Mouse (Mus musculus): ENCODE measurements around the gene Fgfbp3. TPM values are rescaled to one million over a fixed set of nuclear protein-coding genes. Genes with fewer than 3 reads are reported as not detected.
A peak's percentile ranks its signal among the peaks of the same experiment; 100 is the strongest.
"Not testable (repeated sequence)": the region's sequence is repeated elsewhere in the genome, so short reads cannot be mapped to it uniquely, and the experiment has no call there.

Gene Fgfbp3
- polyA plus RNA-seq, 1 experiment from 2014 or later, result 7.6 TPM

- no peak for ATAC-seq
- peaks cover 32% of the 10 kb centered on the region; the same call in 1 of the 2 replicates for H3K36me3 ChIP-seq (ENCODE audit: insufficient read depth, low read length)
These were observed 33.1 kb downstream of the Fgfbp3 start for GRCm38 (mm10) chr19:36886316-36886715.

GRCm38 (mm10) chr19:36883119-36883518, 36.3 kb downstream of the Fgfbp3 start:
- ATAC-seq (no peak), DNase-seq (ENCODE audit: low spot score) (no peak)
- H3K4me1 ChIP-seq (ENCODE audit: insufficient read depth, low read depth, low read length), result no peaks in the 10 kb centered on the region
- peaks cover 44% of the 10 kb centered on the region; the same call in 1 of the 2 replicates for H3K36me3 ChIP-seq (ENCODE audit: insufficient read depth, low read length)
- H3K27ac ChIP-seq (ENCODE audit: low read length), result no peak overlapping the region
- H3K4me2 ChIP-seq (replicated peaks; ENCODE audit: low read depth, low read length), result no peak overlapping the region
- H3K9me3 ChIP-seq (ENCODE audit: low read length), result no peaks in the 10 kb centered on the region
- no peaks in the 10 kb centered on the region for H3K27me3 ChIP-seq (replicated peaks; ENCODE audit: insufficient read depth, low read length)
- no peak overlapping the region for H3K9ac ChIP-seq (replicated peaks; ENCODE audit: low read depth)
- H3K4me3 ChIP-seq (ENCODE audit: low read depth, low read length), result no peak overlapping the region
- TF ChIP-seq EP300 (IDR thresholded peaks at IDR 0.05) (no peak), CTCF (IDR thresholded peaks at IDR 0.05) (peak; percentile 57)
- WGBS, result 81% methylated on average over 6 of the region's 6 CpGs

More at GRCm38 (mm10) chr19:36886316-36886715, 33.1 kb downstream of the Fgfbp3 start:
- DNase-seq (ENCODE audit: low spot score), result no peak
- no peaks in the 10 kb centered on the region for H3K27me3 ChIP-seq (replicated peaks; ENCODE audit: insufficient read depth, low read length)
- no peak overlapping the region for H3K9ac ChIP-seq (replicated peaks; ENCODE audit: low read depth)
- no peaks in the 10 kb centered on the region for H3K9me3 ChIP-seq (ENCODE audit: low read length)
- no peak overlapping the region for H3K4me2 ChIP-seq (replicated peaks; ENCODE audit: low read depth, low read length)
- H3K4me3 ChIP-seq (ENCODE audit: low read depth, low read length), result no peak overlapping the region
- WGBS, result 86% methylated on average over 2 of the region's 2 CpGs
- peak; percentile 56 for TF ChIP-seq CTCF (IDR thresholded peaks at IDR 0.05)
- no peak for TF ChIP-seq EP300 (IDR thresholded peaks at IDR 0.05)
- no peaks in the 10 kb centered on the region for H3K4me1 ChIP-seq (ENCODE audit: insufficient read depth, low read depth, low read length)
- H3K27ac ChIP-seq (ENCODE audit: low read length), result no peak overlapping the region

- TF ChIP-seq CTCF (IDR thresholded peaks at IDR 0.05), result no peak
- TF ChIP-seq EP300 (IDR thresholded peaks at IDR 0.05), result no peak
- Histone ChIP-seq H3K4me2 (replicated peaks; ENCODE audit: low read depth, low read length) (no peak overlapping the region), H3K9ac (replicated peaks; ENCODE audit: low read depth) (no peak overlapping the region), H3K27me3 (replicated peaks; ENCODE audit: insufficient read depth, low read length) (no peaks in the 10 kb centered on the region), H3K27ac (ENCODE audit: low read length) (no peak overlapping the region), H3K36me3 (ENCODE audit: insufficient read depth, low read length) (peaks cover 52% of the 10 kb centered on the region), H3K4me1 (ENCODE audit: insufficient read depth, low read depth, low read length) (no peaks in the 10 kb centered on the region), H3K4me3 (ENCODE audit: low read depth, low read length) (no peak overlapping the region), H3K9me3 (ENCODE audit: low read length) (no peaks in the 10 kb centered on the region)
- DNase-seq (ENCODE audit: low spot score) (peak; percentile 19), ATAC-seq (no peak)
- 76% methylated on average over 11 of the region's 11 CpGs for WGBS
These were observed 40.5 kb downstream of the Fgfbp3 start for GRCm38 (mm10) chr19:36878743-36879495.

- H3K9me3 ChIP-seq (ENCODE audit: low read length), result no peaks in the 10 kb centered on the region
- no peak overlapping the region for H3K27ac ChIP-seq (ENCODE audit: low read length)
- no peak for DNase-seq (ENCODE audit: low spot score)
- H3K4me1 ChIP-seq (ENCODE audit: insufficient read depth, low read depth, low read length), result no peaks in the 10 kb centered on the region
- ATAC-seq, result no peak
- H3K4me3 ChIP-seq (ENCODE audit: low read depth, low read length), result no peak overlapping the region
- H3K27me3 ChIP-seq (replicated peaks; ENCODE audit: insufficient read depth, low read length), result no peaks in the 10 kb centered on the region
- TF ChIP-seq EP300 (IDR thresholded peaks at IDR 0.05), result no peak
- TF ChIP-seq CTCF (IDR thresholded peaks at IDR 0.05), result no peak
- peaks cover 63% of the 10 kb centered on the region for H3K36me3 ChIP-seq (ENCODE audit: insufficient read depth, low read length)
- H3K9ac ChIP-seq (replicated peaks; ENCODE audit: low read depth), result no peak overlapping the region
- no peak overlapping the region for H3K4me2 ChIP-seq (replicated peaks; ENCODE audit: low read depth, low read length)
These were observed 42.1 kb downstream of the Fgfbp3 start for GRCm38 (mm10) chr19:36877329-36877728.

GRCm38 (mm10) chr19:36874651-36875050, 44.8 kb downstream of the Fgfbp3 start:
- Histone ChIP-seq H3K4me1 (ENCODE audit: insufficient read depth, low read depth, low read length) (no peaks in the 10 kb centered on the region), H3K9me3 (ENCODE audit: low read length) (no peaks in the 10 kb centered on the region), H3K27me3 (replicated peaks; ENCODE audit: insufficient read depth, low read length) (no peaks in the 10 kb centered on the region), H3K4me3 (ENCODE audit: low read depth, low read length) (no peak overlapping the region), H3K27ac (ENCODE audit: low read length) (no peak overlapping the region), H3K4me2 (replicated peaks; ENCODE audit: low read depth, low read length) (no peak overlapping the region), H3K36me3 (ENCODE audit: insufficient read depth, low read length) (peaks cover 65% of the 10 kb centered on the region), H3K9ac (replicated peaks; ENCODE audit: low read depth) (no peak overlapping the region)
- TF ChIP-seq CTCF (IDR thresholded peaks at IDR 0.05) (no peak), EP300 (IDR thresholded peaks at IDR 0.05) (no peak)
- WGBS, result 78% methylated on average over 2 of the region's 2 CpGs
- DNase-seq (ENCODE audit: low spot score) (no peak), ATAC-seq (no peak)

GRCm38 (mm10) chr19:36868675-36869074, 50.7 kb downstream of the Fgfbp3 start:
- H3K27ac ChIP-seq (ENCODE audit: low read length); H3K9ac ChIP-seq (replicated peaks; ENCODE audit: low read depth); H3K4me2 ChIP-seq (replicated peaks; ENCODE audit: low read depth, low read length); H3K27me3 ChIP-seq (replicated peaks; ENCODE audit: insufficient read depth, low read length); DNase-seq (ENCODE audit: low spot score); H3K4me3 ChIP-seq (ENCODE audit: low read depth, low read length); ATAC-seq; H3K9me3 ChIP-seq (ENCODE audit: low read length); H3K4me1 ChIP-seq (ENCODE audit: insufficient read depth, low read depth, low read length): not testable (repeated sequence)
- H3K36me3 ChIP-seq (ENCODE audit: insufficient read depth, low read length), result peaks cover 50% of the 10 kb centered on the region
- peak; percentile 46 for TF ChIP-seq CTCF (IDR thresholded peaks at IDR 0.05)
- WGBS, result 82% methylated on average over 3 of the region's 3 CpGs

Other genes starting within 250 kb of the Fgfbp3 start
- gene Ppp1r3c, start 183.0 kb downstream of the Fgfbp3 start, polyA plus RNA-seq (2015; fragmentation: Nextera tagmentation; extraction: Ambion mirVana), result 39.4 and 51.4 TPM in 2 replicates
- gene Tnks2, start 85.4 kb downstream of the Fgfbp3 start, polyA plus RNA-seq (2015; fragmentation: Nextera tagmentation; extraction: Ambion mirVana), result 25.4 and 28.7 TPM in 2 replicates
- 6.4 and 7.2 TPM in 2 replicates for gene Btaf1, start 6.5 kb upstream of the Fgfbp3 start, polyA plus RNA-seq (2015; fragmentation: Nextera tagmentation; extraction: Ambion mirVana)

All from lung, postnatal 0 days (tissue).